Mouse (Mus musculus) liver, embryonic 14.5 days (tissue): Measurements from ENCODE around the gene Sgpl1. TPM values are rescaled to one million over a fixed set of nuclear protein-coding genes. Genes with fewer than 3 reads are reported as not detected.

ENCODE experiments used
- ATAC-seq: fragments of 200-750 bp; cut with Nextera tagmentation; 2 replicates; pipeline ENCODE4 v1.8.0; 2017; ENCODE audit warnings: moderate number of reproducible peaks, mild to moderate bottlenecking, moderate library complexity; ENCODE audit not compliant: insufficient read depth
- DNase-seq, 3 experiments: peaks; one replicate each; pipeline ENCODE4 v3.0.0-alpha.2; 2012 to 2013; ENCODE audit warnings: low read depth in 3 of 3, low spot score in 3 of 3
- H3K27ac ChIP-seq: fragments of 300-500 bp; sonication (generic); 2 replicates; pipeline ENCODE4 v1.5.1; 2014; ENCODE audit warnings: moderate library complexity, mild to moderate bottlenecking, control low read depth, inconsistent platforms
- H3K27me3 ChIP-seq: fragments of 300-500 bp; sonication (generic); 2 replicates; pipeline ENCODE4 v1.6.1; 2014; ENCODE audit warnings: mild to moderate bottlenecking, low read length, moderate library complexity; ENCODE audit not compliant: control insufficient read depth, insufficient read depth
- H3K36me3 ChIP-seq: fragments of 300-500 bp; sonication (generic); replicated peaks from 2 replicates; pipeline ENCODE4 v1.6.1; 2014; ENCODE audit warnings: low read depth; ENCODE audit not compliant: control insufficient read depth, insufficient read depth
- H3K4me1 ChIP-seq, 2 experiments: fragments of 200-500 bp in 1 of 2; fragments of 300-500 bp in 1 of 2; sonication (generic) in 1 of 2; replicated peaks; 2 replicates each; pipeline ENCODE4 v1.6.1; 2012 to 2014; ENCODE audit warnings: antibody characterized with exemption in 1 of 2, inconsistent platforms in 1 of 2, low read length in 1 of 2; ENCODE audit not compliant: control insufficient read depth in 2 of 2, insufficient read depth in 2 of 2
- H3K4me2 ChIP-seq: fragments of 300-500 bp; sonication (generic); 2 replicates; pipeline ENCODE4 v1.6.1; 2014; ENCODE audit warnings: low read depth, mild to moderate bottlenecking, control low read depth, moderate library complexity
- H3K4me3 ChIP-seq, 2 experiments: fragments of 200-500 bp in 1 of 2; fragments of 300-500 bp in 1 of 2; sonication (generic) in 1 of 2; 2 replicates each; pipeline ENCODE4 v1.5.1; 2012 to 2014; ENCODE audit warnings: low read depth in 2 of 2, low read length in 2 of 2, mild to moderate bottlenecking in 2 of 2, control low read depth in 1 of 2, inconsistent platforms in 1 of 2, moderate library complexity in 1 of 2; ENCODE audit not compliant: insufficient read depth in 1 of 2
- H3K9ac ChIP-seq: fragments of 300-500 bp; sonication (generic); replicated peaks from 2 replicates; pipeline ENCODE4 v1.6.1; 2014; ENCODE audit warnings: mild to moderate bottlenecking, control low read depth, moderate library complexity
- H3K9me3 ChIP-seq: fragments of 300-500 bp; sonication (generic); 2 replicates; pipeline ENCODE4 v1.6.1; 2016; ENCODE audit warnings: low read length, mixed read lengths; ENCODE audit not compliant: control insufficient read depth
- CTCF ChIP-seq: IDR thresholded peaks from 2 replicates; pipeline ENCODE4 v1.5.1; 2016; ENCODE audit warnings: antibody characterized with exemption, low read depth, control low read depth
- EP300 ChIP-seq: IDR thresholded peaks from 2 replicates; pipeline ENCODE4 v1.6.1; 2016; ENCODE audit warnings: antibody characterized with exemption, low read depth
- WGBS: fragments of 180-500 bp; shearing (Covaris S2); extraction: QIAGEN DNeasy Blood & Tissue Kit; methylation state at CpG from one replicate; pipeline ENCODE4 v1.1.7; 2014; ENCODE audit not compliant: insufficient replicate concordance; 5-methylcytosine and 5-hydroxymethylcytosine counted together
- polyA plus RNA-seq, 2 experiments: library from polyadenylated mRNA; depleted of rRNA in 1 of 2; stranded (reverse) in 1 of 2; unstranded in 1 of 2; fragments of >200 nt; fragmentation: Nextera tagmentation in 1 of 2; extraction: Ambion mirVana in 1 of 2; gene quantifications; 2 replicates each; pipeline versions ENCODE4 v1.2.1 to v1.2.3; 2012 to 2014

Sgpl1 gene
- polyA plus RNA-seq, 2 experiments: 10.7 to 16.6 TPM

DNA sequence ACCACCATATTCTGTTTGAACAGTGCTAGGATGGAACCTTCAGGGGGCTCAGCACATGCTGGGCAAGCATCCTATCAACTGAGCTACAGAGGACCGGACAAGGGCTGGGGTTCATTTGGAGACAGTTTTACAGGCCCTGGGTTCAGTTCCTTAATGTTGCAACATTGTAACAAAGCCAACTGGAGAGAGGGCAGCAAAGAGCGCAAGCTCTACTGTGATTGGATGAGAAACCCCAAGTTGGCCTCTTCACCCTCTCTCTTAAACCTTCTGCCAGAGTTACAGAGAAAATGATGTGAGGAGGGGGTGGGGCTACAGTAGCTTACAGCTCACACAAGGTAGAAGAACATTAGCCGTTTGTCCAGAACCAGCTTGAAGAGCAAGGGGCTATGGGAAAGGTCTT lies 39.5 kb upstream of the Sgpl1 start:
- Histone ChIP-seq H3K4me2 (no peak overlapping the region), H3K27me3 (no peaks in the 10 kb centered on the region), H3K9me3 (no peaks in the 10 kb centered on the region), H3K4me1 (no peaks in the 10 kb centered on the region), H3K9ac (no peak overlapping the region), H3K27ac (no peak overlapping the region), H3K36me3 (no peaks in the 10 kb centered on the region), H3K4me3 (no peak overlapping the region)
- DNase-seq: no peak
- no peak for ATAC-seq
- WGBS: 52% methylated on average over 3 of the region's 3 CpGs
- no peak for TF ChIP-seq CTCF
- no peak for TF ChIP-seq EP300

DNA sequence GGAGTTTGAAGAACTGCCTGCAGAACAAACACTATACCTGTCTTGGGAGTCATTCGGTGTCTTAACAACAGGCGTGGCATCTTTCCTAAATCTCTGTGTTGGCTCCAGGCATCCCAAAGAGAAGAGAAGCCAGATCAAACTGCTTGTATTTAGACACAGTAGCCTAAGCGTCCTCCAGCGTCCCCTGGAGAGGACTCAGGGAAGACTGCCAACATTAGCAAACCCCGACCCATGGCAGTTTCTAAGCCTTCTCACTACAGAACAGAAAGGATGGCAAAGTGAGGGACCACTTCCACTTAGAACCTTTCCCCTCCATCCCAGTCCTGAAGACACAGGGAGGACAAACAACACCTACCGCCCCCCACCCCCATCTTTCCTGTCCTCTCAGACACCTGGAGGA lies 32.4 kb upstream of the Sgpl1 start:
- Histone ChIP-seq H3K9me3 (no peaks in the 10 kb centered on the region), H3K36me3 (no peaks in the 10 kb centered on the region), H3K9ac (no peak overlapping the region), H3K27me3 (no peaks in the 10 kb centered on the region), H3K4me2 (no peak overlapping the region), H3K27ac (no peak overlapping the region), H3K4me3 (no peak overlapping the region), H3K4me1 (no peaks in the 10 kb centered on the region)
- DNase-seq: no peak
- TF ChIP-seq CTCF (no peak), EP300 (no peak)
- WGBS: 59% methylated on average over 6 of the region's 6 CpGs
- no peak for ATAC-seq

DNA sequence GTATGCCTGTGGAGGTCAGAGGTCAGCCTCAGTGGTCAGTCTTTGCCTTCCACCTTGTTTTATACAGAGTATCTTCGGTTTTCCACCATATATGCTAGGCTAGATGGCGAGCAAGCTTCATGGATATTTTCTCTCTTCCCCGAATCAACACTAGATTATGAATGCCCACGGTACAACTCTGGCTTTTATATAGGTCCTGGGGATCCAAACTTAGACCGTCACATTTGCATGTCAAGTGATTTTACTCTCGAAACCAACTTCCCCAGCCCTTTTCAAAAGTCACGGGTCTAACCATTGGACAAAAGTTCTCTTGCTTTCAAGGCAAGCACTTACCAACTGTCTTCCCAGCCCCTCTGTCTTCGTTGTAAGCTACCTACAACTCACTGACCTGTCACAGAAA lies 31.2 kb upstream of the Sgpl1 start:
- WGBS: 58% methylated on average over 8 of the region's 8 CpGs
- Histone ChIP-seq H3K4me1 (no peaks in the 10 kb centered on the region), H3K9ac (no peak overlapping the region), H3K36me3 (no peaks in the 10 kb centered on the region), H3K4me2 (no peak overlapping the region), H3K4me3 (no peak overlapping the region), H3K27ac (no peak overlapping the region), H3K27me3 (no peaks in the 10 kb centered on the region), H3K9me3 (no peaks in the 10 kb centered on the region)
- ATAC-seq (no peak), DNase-seq (no peak)
- TF ChIP-seq CTCF: no peak
- TF ChIP-seq EP300: no peak

DNA sequence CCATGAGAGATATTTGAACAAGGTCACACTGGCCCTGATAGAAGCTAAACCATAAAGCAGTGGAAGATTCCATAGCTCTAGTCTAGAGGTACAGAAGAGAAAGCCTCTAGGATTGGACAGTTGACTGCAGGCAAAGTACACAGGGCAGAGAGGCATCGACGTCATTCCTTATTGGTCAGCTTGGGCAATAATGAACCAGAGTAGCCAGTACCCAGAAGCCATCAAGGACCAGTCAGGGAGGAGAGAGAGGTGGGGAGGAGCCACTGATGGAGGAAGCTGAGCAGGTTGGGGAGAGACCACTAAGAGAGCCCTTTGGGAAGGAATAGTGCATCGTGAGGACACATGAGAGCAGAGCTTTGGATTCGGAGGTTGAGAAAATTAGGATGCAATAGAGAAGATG lies 30.2 kb upstream of the Sgpl1 start:
- WGBS: 59% methylated on average over 4 of the region's 4 CpGs
- H3K4me2 ChIP-seq: no peak overlapping the region
- ATAC-seq (no peak), DNase-seq (no peak)
- H3K27ac ChIP-seq: no peak overlapping the region
- H3K9ac ChIP-seq: no peak overlapping the region
- H3K27me3 ChIP-seq: no peaks in the 10 kb centered on the region
- H3K9me3 ChIP-seq: no peaks in the 10 kb centered on the region
- TF ChIP-seq CTCF (no peak), EP300 (no peak)
- H3K4me1 ChIP-seq: no peaks in the 10 kb centered on the region
- H3K4me3 ChIP-seq: no peak overlapping the region
- no peaks in the 10 kb centered on the region for H3K36me3 ChIP-seq

DNA sequence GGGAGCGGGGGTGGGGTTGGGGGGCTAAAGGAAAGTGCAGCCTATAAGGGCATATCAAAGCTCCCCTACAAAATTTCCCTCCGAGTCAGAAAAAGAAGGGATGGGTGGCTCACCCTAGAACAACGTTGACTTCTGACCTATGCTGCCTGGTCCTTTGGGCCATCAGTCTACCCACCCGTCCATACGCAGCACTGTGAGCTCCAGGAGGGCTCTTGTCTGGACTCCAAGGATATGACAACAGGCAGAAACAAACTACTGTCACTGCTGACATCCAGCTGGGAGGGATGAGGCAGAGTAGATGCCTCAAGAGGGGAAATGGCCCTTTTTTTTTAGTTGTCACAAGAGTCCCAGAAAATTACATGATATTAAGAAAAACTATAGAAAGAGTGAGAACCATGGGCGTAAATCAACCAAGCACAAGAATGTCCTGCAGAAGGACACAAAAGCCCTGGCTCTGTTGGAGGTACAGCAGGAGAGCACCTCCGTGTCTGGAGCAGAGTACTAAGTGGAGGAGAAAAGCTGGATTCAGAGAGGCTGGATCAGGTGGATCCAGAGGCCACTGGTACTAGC lies 28.8 kb upstream of the Sgpl1 start:
- Histone ChIP-seq H3K27ac (no peak overlapping the region), H3K4me1 (no peaks in the 10 kb centered on the region), H3K4me2 (no peak overlapping the region), H3K9me3 (no peaks in the 10 kb centered on the region), H3K4me3 (no peak overlapping the region), H3K36me3 (no peaks in the 10 kb centered on the region), H3K9ac (no peak overlapping the region), H3K27me3 (no peaks in the 10 kb centered on the region)
- DNase-seq: no peak
- no peak for ATAC-seq
- 39% methylated on average over 7 of the region's 7 CpGs for WGBS
- no peak for TF ChIP-seq EP300
- no peak for TF ChIP-seq CTCF
